ENCODE assay signal across 8 mouse cellular contexts in the genomic region with DNA sequence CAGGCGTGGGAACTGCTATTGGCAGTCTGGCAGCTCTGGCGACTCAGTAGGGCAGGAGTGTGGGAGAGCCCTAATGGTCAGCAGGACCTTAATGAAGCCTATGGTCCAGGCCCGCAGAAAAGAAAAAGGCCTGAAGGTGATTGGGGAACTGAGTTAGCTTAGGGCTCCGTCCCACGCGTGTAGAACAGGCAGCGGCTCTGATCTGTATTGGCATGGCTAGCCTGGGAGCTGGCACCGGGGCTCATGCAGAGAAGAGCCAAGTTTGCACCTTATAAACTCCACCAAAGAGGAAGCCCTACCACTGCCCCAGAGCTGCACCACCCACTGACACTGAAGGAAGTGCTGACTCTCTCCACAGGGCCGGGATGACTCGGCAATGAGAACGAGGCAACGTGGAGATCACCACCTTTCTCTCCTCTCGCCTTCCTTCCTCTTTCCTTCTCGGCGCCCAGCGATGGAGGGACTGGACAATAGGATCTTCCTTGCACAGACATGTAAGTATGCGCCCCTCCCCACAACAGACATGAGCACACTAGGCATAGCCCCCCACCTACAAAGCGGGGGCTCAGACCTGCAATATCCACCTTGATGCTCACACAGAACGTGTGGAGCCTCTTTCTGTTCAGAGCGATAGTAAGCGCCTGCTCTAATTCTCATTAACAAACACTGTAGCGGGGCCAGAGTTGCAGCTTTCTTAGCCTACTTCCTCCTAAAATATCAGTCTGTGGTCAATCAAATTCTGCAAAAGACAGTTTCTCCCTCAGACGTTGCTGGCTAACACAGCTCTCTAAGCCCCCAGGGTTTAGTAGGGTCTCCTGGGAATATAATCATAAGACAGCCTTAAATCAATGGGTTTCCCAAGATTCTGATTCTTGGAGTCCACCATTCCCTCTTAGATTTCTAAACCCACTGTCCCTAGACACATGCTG.
DNase-seq lines count a peak whose midpoint lies in the region; ATAC-seq and TF ChIP-seq lines count a peak whose summit lies in the region.
"Had no signal": no experiment of that assay in that cellular context is flagged by ENCODE, and none has a peak within 500 bp of the region (broad histone marks: within the 10 kb centered on the region; RNA-seq: fewer than 3 reads in every experiment).

No protein-coding gene starts in this region.

- no peak for TF ChIP-seq CTCF in CH12.LX (conservative IDR thresholded peaks at IDR 0.05 in 1 of 2, IDR thresholded peaks at IDR 0.05 in 1 of 2; ENCODE audit: low read depth in 2 of 2, low read length in 2 of 2)
- no peak for TF ChIP-seq CTCF in spleen, adult 2 months (IDR thresholded peaks at IDR 0.05; ENCODE audit: extremely low read depth, insufficient read depth, insufficient read length, insufficient replicate concordance)

- 20% methylated on average over 23 of the region's 23 CpGs for WGBS in liver, embryonic 15.5 days (ENCODE audit: insufficient replicate concordance)
- 10% methylated on average over 23 of the region's 23 CpGs for WGBS in spleen, adult 2 months
- 84% methylated on average over 23 of the region's 23 CpGs for WGBS in neural tube, embryonic 15.5 days

- DNase-seq in CH12.LX (ENCODE audit: extremely low read depth), result peak; percentile 79
- peak; percentile 37 for DNase-seq in ZHBTc4 (ENCODE audit: low read depth, low spot score)
- DNase-seq in spleen, adult 2 months (ENCODE audit: low read depth in 1 of 2, low spot score in 2 of 2), result peak; percentile 38 to 64
- DNase-seq in left cerebral cortex, postnatal 14 days (ENCODE audit: low spot score in 2 of 2), result no peak
- no peak for DNase-seq in adrenal gland, adult 2 months
- DNase-seq: gastrocnemius, postnatal 10 days had no signal

- peak overlapping the region; percentile 63 to 73 (median 67) for H3K4me3 ChIP-seq in CH12.LX (replicated peaks in 1 of 3; ENCODE audit: low read depth in 2 of 3, low read length in 2 of 3, poor library complexity in 1 of 3)
- peak overlapping the region; percentile 59 for H3K4me3 ChIP-seq in liver, embryonic 15.5 days (replicated peaks)
- peak overlapping the region; percentile 58 for H3K4me3 ChIP-seq in spleen, adult 2 months (ENCODE audit: extremely low read depth, insufficient read depth, insufficient read length)
- H3K4me3 ChIP-seq in neural tube, embryonic 15.5 days (replicated peaks), result no peak overlapping the region

- H3K79me2 ChIP-seq in CH12.LX (replicated peaks; ENCODE audit: control insufficient read depth, extremely low read depth, insufficient read depth, poor library complexity, severe bottlenecking), result peaks cover 14% of the 10 kb centered on the region

- in situ Hi-C loops in CH12.LX (cut with MboI; ENCODE audit: low pct_ligation_motif_present, low pct_unique_long_range_greater_than_20kb, low sequenced_read_pairs), result no loop called here

- dilution Hi-C loops in CH12.LX (cut with MboI; ENCODE audit: extremely low pct_ligation_motif_present, extremely low pct_unique_long_range_greater_than_20kb, low sequenced_read_pairs), result no loop called here

- H3K9ac ChIP-seq in CH12.LX (ENCODE audit: insufficient read depth, low read depth), result peak overlapping the region; percentile 82
- H3K9ac ChIP-seq in liver, embryonic 15.5 days, result peak overlapping the region; percentile 53
- no peak overlapping the region for H3K9ac ChIP-seq in neural tube, embryonic 15.5 days (replicated peaks)

- ATAC-seq in liver, embryonic 15.5 days (ENCODE audit: insufficient read depth), result peak; percentile 89
- ATAC-seq in neural tube, embryonic 15.5 days (ENCODE audit: low FRiP score), result no peak

- intact Hi-C loops in left cerebral cortex, postnatal 14 days (cut with DNase I), result no loop called here

- peak; percentile 47; the same call in 1 of the 2 replicates for TF ChIP-seq EP300 in CH12.LX (IDR thresholded peaks at IDR 0.05; ENCODE audit: low read length)

- peaks cover 9 to 35% of the 10 kb centered on the region in 2 experiments for H3K4me1 ChIP-seq in CH12.LX (ENCODE audit: control insufficient read depth in 1 of 2, insufficient read depth in 2 of 2)
- peaks cover 48% of the 10 kb centered on the region for H3K4me1 ChIP-seq in liver, embryonic 15.5 days (replicated peaks)
- H3K4me1 ChIP-seq in spleen, adult 2 months (ENCODE audit: control insufficient read depth, insufficient read depth, insufficient read length), result peaks cover 8% of the 10 kb centered on the region; the same call in 1 of the 2 replicates
- no peaks in the 10 kb centered on the region for H3K4me1 ChIP-seq in neural tube, embryonic 15.5 days

- peak overlapping the region; percentile 98 for H3K27ac ChIP-seq in CH12.LX (ENCODE audit: insufficient read depth, low read depth)
- peak overlapping the region; percentile 80 for H3K27ac ChIP-seq in liver, embryonic 15.5 days (replicated peaks)
- peak overlapping the region; percentile 92 for H3K27ac ChIP-seq in spleen, adult 2 months (ENCODE audit: insufficient read depth, low read length)
- no peak overlapping the region for H3K27ac ChIP-seq in neural tube, embryonic 15.5 days (replicated peaks)

- no peak; the same call in 1 of the 2 replicates for TF ChIP-seq RAD21 in CH12.LX (IDR thresholded peaks at IDR 0.05; ENCODE audit: low read depth, low read length)

- H3K4me2 ChIP-seq in CH12.LX (ENCODE audit: insufficient read depth, low read depth, poor library complexity, severe bottlenecking), result peak overlapping the region; percentile 71
- H3K4me2 ChIP-seq in liver, embryonic 15.5 days, result peak overlapping the region; percentile 72
- H3K4me2 ChIP-seq in neural tube, embryonic 15.5 days, result no peak overlapping the region

- peak; percentile 66 for TF ChIP-seq POLR2A in CH12.LX (IDR thresholded peaks at IDR 0.05; ENCODE audit: low read depth, low read length)
- no peak for TF ChIP-seq POLR2A in spleen, adult 2 months (IDR thresholded peaks at IDR 0.05; ENCODE audit: low read depth, low read length)

- H3K27me3 ChIP-seq in CH12.LX (replicated peaks), result no peaks in the 10 kb centered on the region
- no peaks in the 10 kb centered on the region for H3K27me3 ChIP-seq in liver, embryonic 15.5 days
- H3K27me3 ChIP-seq in spleen, adult 2 months (ENCODE audit: control insufficient read depth, insufficient read depth, low read length), result no peaks in the 10 kb centered on the region
- no peaks in the 10 kb centered on the region for H3K27me3 ChIP-seq in neural tube, embryonic 15.5 days (replicated peaks)

- peaks cover 22 to 36% of the 10 kb centered on the region in 2 experiments for H3K36me3 ChIP-seq in CH12.LX (replicated peaks in 1 of 2; ENCODE audit: control insufficient read depth in 1 of 2, insufficient read depth in 1 of 2, low read length in 1 of 2)
- 0 out of 2 replicates have a peak, but pooled peaks cover 11% of the 10 kb centered on the region for H3K36me3 ChIP-seq in liver, embryonic 15.5 days (replicated peaks)
- no peaks in the 10 kb centered on the region for H3K36me3 ChIP-seq in spleen, adult 2 months (ENCODE audit: control insufficient read depth, insufficient read depth, low read length)
- H3K36me3 ChIP-seq in neural tube, embryonic 15.5 days, result no peaks in the 10 kb centered on the region

- H3K9me3 ChIP-seq in CH12.LX (replicated peaks; ENCODE audit: low read length), result peaks cover 2% of the 10 kb centered on the region
- no peaks in the 10 kb centered on the region for H3K9me3 ChIP-seq in liver, embryonic 15.5 days (replicated peaks)
- no peaks in the 10 kb centered on the region for H3K9me3 ChIP-seq in neural tube, embryonic 15.5 days (replicated peaks)

TF ChIP-seq in CH12.LX, 34 proteins besides CTCF, POLR2A, EP300 and RAD21 (continues in another document):
- peak; percentile 63; the same call in 1 of the 2 replicates for TF ChIP-seq CHD1 (IDR thresholded peaks at IDR 0.05; ENCODE audit: low read depth, low read length)
- TF ChIP-seq BHLHE40 (IDR thresholded peaks at IDR 0.05; ENCODE audit: low read depth, low read length), result no peak
- no peak for TF ChIP-seq USF1 (IDR thresholded peaks at IDR 0.05; ENCODE audit: low read depth, low read length)
- TF ChIP-seq RCOR1 (conservative IDR thresholded peaks at IDR 0.05; ENCODE audit: low read depth, low read length), result 0 out of 2 replicates have a peak, but pooled peaks have one; percentile 55
- TF ChIP-seq IRF4 (IDR thresholded peaks at IDR 0.05; ENCODE audit: low read depth, low read length), result peak; percentile 67
- TF ChIP-seq JUN (IDR thresholded peaks at IDR 0.05; ENCODE audit: insufficient read depth, low read depth, low read length), result no peak
- TF ChIP-seq MYC (IDR thresholded peaks at IDR 0.05; ENCODE audit: low read depth, low read length), result peak; percentile 74; the same call in 1 of the 2 replicates
- peak; percentile 65; the same call in 1 of the 2 replicates for TF ChIP-seq MAX (IDR thresholded peaks at IDR 0.05; ENCODE audit: low read length)
- no peak for TF ChIP-seq MEF2A (IDR thresholded peaks at IDR 0.05; ENCODE audit: borderline replicate concordance, low read depth, low read length)
- TF ChIP-seq POLR2AphosphoS2 (IDR thresholded peaks at IDR 0.05; ENCODE audit: low read depth, low read length), result no peak
- TF ChIP-seq ELF1 (IDR thresholded peaks at IDR 0.05; ENCODE audit: low read depth, low read length), result no peak
- TF ChIP-seq TCF12 (IDR thresholded peaks at IDR 0.05; ENCODE audit: low read depth, low read length), result peak; percentile 42; the same call in 1 of the 2 replicates
- TF ChIP-seq PAX5 (IDR thresholded peaks at IDR 0.05; ENCODE audit: low read length), result no peak
- TF ChIP-seq NELFE (IDR thresholded peaks at IDR 0.05; ENCODE audit: low read depth, low read length), result peak; percentile 38; the same call in 1 of the 2 replicates
- peak; percentile 54; the same call in 1 of the 2 replicates for TF ChIP-seq UBTF (IDR thresholded peaks at IDR 0.05; ENCODE audit: low read depth, low read length)
- TF ChIP-seq TBP (conservative IDR thresholded peaks at IDR 0.05; ENCODE audit: low read depth, low read length), result peak; percentile 64
- no peak for TF ChIP-seq CHD2 (IDR thresholded peaks at IDR 0.05; ENCODE audit: low read length)
- no peak for TF ChIP-seq USF2 (conservative IDR thresholded peaks at IDR 0.05; ENCODE audit: low read depth, low read length)
- no peak for TF ChIP-seq JUND (conservative IDR thresholded peaks at IDR 0.05; ENCODE audit: low read depth, low read length)
- TF ChIP-seq KAT2A (IDR thresholded peaks at IDR 0.05; ENCODE audit: insufficient replicate concordance, low read length), result no peak
- TF ChIP-seq MAFK (IDR thresholded peaks at IDR 0.05; ENCODE audit: insufficient replicate concordance, low read length), result 0 out of 2 replicates have a peak, but pooled peaks have one; percentile 57
- no peak for TF ChIP-seq E2F4 (IDR thresholded peaks at IDR 0.05; ENCODE audit: insufficient replicate concordance, low read depth, low read length)
- TF ChIP-seq HCFC1 (IDR thresholded peaks at IDR 0.05; ENCODE audit: low read depth, low read length), result no peak; the same call in 1 of the 2 replicates
- TF ChIP-seq ETS1 (conservative IDR thresholded peaks at IDR 0.05; ENCODE audit: low read depth, low read length), result peak; percentile 4; the same call in 1 of the 2 replicates
- TF ChIP-seq MXI1 (IDR thresholded peaks at IDR 0.05; ENCODE audit: low read depth, low read length), result peak; percentile 85

Comparison
In these comparisons a context has a peak if more than half of its experiments do, and no peak if none do; other contexts are left out.
1. DNase-seq: peak in CH12.LX (single experiment), ZHBTc4 (single experiment) and spleen, adult 2 months (2 of 2); none in left cerebral cortex, postnatal 14 days (0 of 2) and adrenal gland, adult 2 months (single experiment).